Mouse (Mus musculus) ES-E14 (cell line): ENCODE results near the gene Zbtb46. TPM values are rescaled to one million over a fixed set of nuclear protein-coding genes. Genes with fewer than 3 reads are reported as not detected.

Source experiments
- DNase-seq: peaks from one replicate; pipeline ENCODE4 v3.0.0-alpha.2; 2013; ENCODE audit warnings: low read depth, low spot score
- H3K27ac ChIP-seq: 2 replicates; pipeline ENCODE4 v1.5.1; 2012; ENCODE audit warnings: low read depth, mild to moderate bottlenecking, low read length, moderate library complexity, mixed read lengths; ENCODE audit not compliant: poor library complexity, insufficient read depth, severe bottlenecking
- H3K36me3 ChIP-seq: 2 replicates; pipeline ENCODE4 v1.6.1; 2012; ENCODE audit warnings: mild to moderate bottlenecking, low read length, moderate library complexity, mixed read lengths; ENCODE audit not compliant: control insufficient read depth, poor library complexity, insufficient read depth, severe bottlenecking
- H3K4me1 ChIP-seq, 2 experiments: fragments of 150-350 bp in 1 of 2; sonication (generic) in 1 of 2; 2 replicates each; pipeline ENCODE4 v1.6.1; 2012; ENCODE audit warnings: low read length in 2 of 2, mild to moderate bottlenecking in 1 of 2, mixed read lengths in 1 of 2; ENCODE audit not compliant: control insufficient read depth in 2 of 2, insufficient read depth in 2 of 2, poor library complexity in 1 of 2
- H3K4me3 ChIP-seq, 2 experiments: fragments of 150-350 bp in 1 of 2; sonication (generic) in 1 of 2; 2 replicates each; pipeline ENCODE4 v1.5.1; 2012; ENCODE audit warnings: low read length in 2 of 2, low read depth in 1 of 2, mild to moderate bottlenecking in 1 of 2, mixed read lengths in 1 of 2; ENCODE audit not compliant: insufficient read depth in 1 of 2, poor library complexity in 1 of 2, severe bottlenecking in 1 of 2
- H3K9ac ChIP-seq: 2 replicates; pipeline ENCODE4 v1.6.1; 2012; ENCODE audit warnings: low read depth, mild to moderate bottlenecking, low read length, mixed read lengths; ENCODE audit not compliant: poor library complexity, insufficient read depth, severe bottlenecking
- H3K9me3 ChIP-seq: fragments of 150-350 bp; sonication (generic); 2 replicates; pipeline ENCODE4 v1.6.1; 2012; ENCODE audit warnings: low read depth, mild to moderate bottlenecking, low read length; ENCODE audit not compliant: control insufficient read depth, insufficient read depth
- CHD2 ChIP-seq: IDR thresholded peaks from 2 replicates; pipeline ENCODE4 v1.6.1; 2014; ENCODE audit warnings: mild to moderate bottlenecking, low read depth, low read length, inconsistent platforms
- HCFC1 ChIP-seq: IDR thresholded peaks from 2 replicates; pipeline ENCODE4 v1.6.1; 2012; ENCODE audit warnings: low read length, inconsistent platforms, borderline replicate concordance; ENCODE audit not compliant: insufficient read depth
- MAFK ChIP-seq: IDR thresholded peaks from 2 replicates; pipeline ENCODE4 v1.6.1; 2014; ENCODE audit warnings: mild to moderate bottlenecking, low read depth, low read length, inconsistent platforms; ENCODE audit not compliant: insufficient read depth
- ZC3H11A ChIP-seq: IDR thresholded peaks from 2 replicates; pipeline ENCODE4 v1.6.1; 2012; ENCODE audit warnings: low read depth, mild to moderate bottlenecking, inconsistent platforms, low read length, borderline replicate concordance
- ZNF384 ChIP-seq: IDR thresholded peaks from 2 replicates; pipeline ENCODE4 v1.6.1; 2012; ENCODE audit warnings: low read depth, low read length, inconsistent platforms
- in situ Hi-C, 2 experiments: fragments of 600-800 bp; cut with MboI; formaldehyde crosslinking; loops; one replicate each; pipeline ENCODE4 v1.15.1; 2025; ENCODE audit warnings: low sequenced_read_pairs in 2 of 2, inconsistent platforms in 1 of 2; ENCODE audit not compliant: unreplicated experiment in 2 of 2
- total RNA-seq: library from RNA; depleted of rRNA; stranded (reverse); fragments of 300-350 nt; gene quantifications from 2 replicates; pipeline ENCODE4 v1.2.3, GENCODE M21; 2012

Gene Zbtb46
- total RNA-seq, 1 experiment = 4.4 TPM

DNA sequence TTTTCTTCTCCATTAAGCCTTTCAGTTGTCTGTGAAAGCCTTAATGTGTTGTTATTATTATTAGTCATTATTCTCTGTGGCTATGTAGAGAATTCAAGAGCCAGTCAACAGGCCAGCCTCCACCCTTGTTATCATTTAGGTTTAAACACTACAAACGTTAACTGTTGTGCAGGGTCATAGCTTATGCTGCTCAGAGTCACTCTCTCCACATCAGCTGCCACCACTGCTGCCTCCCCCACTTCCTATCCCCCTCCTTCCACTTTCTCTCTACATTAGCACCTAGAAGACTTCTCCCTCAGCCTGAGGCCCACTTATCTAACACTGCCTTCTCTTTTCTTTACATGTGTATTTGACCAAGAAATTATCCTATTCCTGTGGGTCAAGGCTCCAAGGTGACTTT, 57.7 kb downstream of the Zbtb46 start:
- H3K9me3 ChIP-seq = no peaks in the 10 kb centered on the region
- TF ChIP-seq CHD2 (no peak), HCFC1 (no peak), ZNF384 (no peak), MAFK (no peak), ZC3H11A (no peak)
- no peak overlapping the region for H3K4me3 ChIP-seq
- DNase-seq = no peak
- H3K9ac ChIP-seq = no peak overlapping the region
- no peaks in the 10 kb centered on the region; a peak in 1 of 4 replicates for H3K4me1 ChIP-seq
- no peaks in the 10 kb centered on the region for H3K36me3 ChIP-seq
- in situ Hi-C loops = no loop called here
- no peak overlapping the region for H3K27ac ChIP-seq

DNA sequence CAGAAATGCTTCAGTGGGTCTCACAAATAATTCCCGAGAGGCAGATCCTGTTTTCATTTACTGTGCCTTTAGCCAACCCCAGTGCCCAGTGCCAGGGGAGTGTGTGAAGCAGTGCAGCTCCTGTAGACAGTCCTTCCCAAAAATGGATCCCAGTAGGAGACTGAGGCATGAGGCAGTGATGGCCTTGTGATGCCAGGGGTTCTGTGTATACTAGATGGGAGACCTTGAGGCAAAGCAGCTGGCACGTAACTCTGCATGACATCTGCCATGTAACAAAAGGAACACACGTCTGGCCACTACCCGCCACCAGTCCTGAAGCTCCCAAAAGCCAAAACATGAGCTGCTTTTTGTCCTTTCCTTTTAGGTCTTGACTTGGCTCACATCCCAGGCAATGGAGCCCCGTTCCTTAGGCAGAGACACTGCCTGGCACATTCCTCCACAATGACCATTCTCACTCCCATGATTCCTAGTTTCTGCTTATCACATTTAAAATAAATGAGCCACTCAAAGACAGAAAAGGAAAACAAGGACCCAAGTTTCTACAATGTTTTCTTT, 61.9 kb downstream of the Zbtb46 start:
- Histone ChIP-seq H3K27ac (no peak overlapping the region), H3K4me1 (no peaks in the 10 kb centered on the region; a peak in 1 of 4 replicates), H3K9me3 (no peaks in the 10 kb centered on the region), H3K36me3 (no peaks in the 10 kb centered on the region; the same call in 1 of the 2 replicates), H3K9ac (no peak overlapping the region), H3K4me3 (no peak overlapping the region)
- no peak for TF ChIP-seq CHD2
- TF ChIP-seq ZNF384 = no peak
- in situ Hi-C loops = no loop called here
- DNase-seq = no peak

DNA sequence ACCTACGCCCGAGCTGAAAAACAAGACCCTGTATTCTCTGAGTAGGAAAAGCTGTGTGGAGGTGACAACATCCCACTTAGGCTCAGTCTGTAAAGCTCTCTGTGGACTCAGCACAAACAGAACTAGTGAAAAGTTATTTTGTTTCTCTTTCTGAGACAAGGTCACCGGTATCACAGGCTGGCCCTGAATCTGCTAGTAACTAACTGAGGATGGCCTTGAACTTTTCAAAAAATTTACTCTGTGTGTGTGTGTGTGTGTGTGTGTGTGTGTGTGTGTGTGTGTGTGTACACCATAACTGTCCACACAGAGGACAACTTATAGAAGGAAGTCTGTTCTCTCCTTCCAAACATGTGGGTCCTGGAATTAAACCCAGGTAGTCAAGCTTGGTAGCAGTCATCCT, 65.1 kb downstream of the Zbtb46 start:
- in situ Hi-C loops = no loop called here
- TF ChIP-seq HCFC1 (no peak), MAFK (no peak), ZC3H11A (no peak), ZNF384 (no peak), CHD2 (no peak)
- no peaks in the 10 kb centered on the region; the same call in 1 of the 2 replicates for H3K36me3 ChIP-seq
- H3K27ac ChIP-seq = no peak overlapping the region
- no peak overlapping the region for H3K4me3 ChIP-seq
- no peaks in the 10 kb centered on the region for H3K9me3 ChIP-seq
- H3K9ac ChIP-seq = no peak overlapping the region
- no peaks in the 10 kb centered on the region for H3K4me1 ChIP-seq
- no peak for DNase-seq

DNA sequence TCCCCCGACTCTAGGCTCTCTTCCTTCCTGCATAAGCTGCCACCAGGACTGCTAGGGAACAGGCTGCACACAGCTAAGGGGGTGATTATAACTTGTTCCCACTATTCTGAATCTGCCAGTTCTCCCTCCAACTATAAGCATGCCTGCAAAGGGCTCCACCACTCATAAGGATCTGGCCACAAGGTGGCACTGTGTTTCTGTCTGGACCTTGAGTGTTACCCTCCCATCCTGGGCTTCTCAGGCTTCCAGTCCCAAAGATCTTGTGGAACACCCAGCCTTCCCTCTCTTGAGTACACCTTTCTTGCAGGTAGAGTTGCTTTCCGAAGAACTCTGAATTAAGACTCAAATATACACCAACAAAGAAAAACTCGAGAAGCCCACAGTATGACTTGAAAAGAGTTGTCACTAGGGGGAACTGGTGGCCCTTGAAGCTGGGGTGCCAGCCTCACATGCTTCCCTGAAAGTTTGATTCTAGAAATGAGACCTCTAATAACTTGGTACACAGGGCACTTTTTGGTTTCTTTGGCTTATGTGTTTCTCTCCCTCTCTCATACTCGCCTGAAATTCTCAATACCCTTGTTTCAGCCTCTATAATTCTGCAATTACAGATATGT, 66.5 kb downstream of the Zbtb46 start:
- TF ChIP-seq ZC3H11A (0 out of 2 replicates have a peak, but pooled peaks have one; percentile 52), HCFC1 (no peak), CHD2 (no peak), ZNF384 (no peak), MAFK (no peak)
- in situ Hi-C loops = no loop called here
- Histone ChIP-seq H3K4me1 (no peaks in the 10 kb centered on the region), H3K4me3 (no peak overlapping the region), H3K9me3 (no peaks in the 10 kb centered on the region), H3K36me3 (no peaks in the 10 kb centered on the region; the same call in 1 of the 2 replicates), H3K9ac (no peak overlapping the region), H3K27ac (no peak overlapping the region)
- peak; percentile 76 for DNase-seq

DNA sequence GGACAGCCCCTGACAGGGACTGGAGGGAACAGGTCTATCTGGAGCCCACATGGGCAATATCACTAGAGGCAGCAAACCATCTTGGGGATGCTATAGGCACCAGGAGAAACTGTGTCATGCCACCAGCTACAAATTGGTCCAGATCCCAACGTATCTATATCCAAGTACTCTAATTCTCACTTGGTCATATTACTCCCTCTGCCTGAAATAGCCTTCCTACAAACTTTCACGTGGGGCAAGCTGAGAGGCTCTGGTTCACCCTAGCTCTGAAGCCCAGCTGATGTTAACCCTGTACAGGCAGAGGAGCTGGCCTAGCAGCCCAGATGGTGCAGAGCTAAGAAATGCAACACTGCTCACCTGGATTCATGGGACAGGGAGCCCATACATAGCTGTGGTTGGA, 67.7 kb downstream of the Zbtb46 start:
- Histone ChIP-seq H3K9ac (no peak overlapping the region), H3K27ac (no peak overlapping the region), H3K36me3 (no peaks in the 10 kb centered on the region; the same call in 1 of the 2 replicates), H3K4me3 (no peak overlapping the region), H3K9me3 (no peaks in the 10 kb centered on the region), H3K4me1 (no peaks in the 10 kb centered on the region)
- TF ChIP-seq ZNF384 (no peak), HCFC1 (no peak), MAFK (no peak), CHD2 (no peak), ZC3H11A (no peak)
- in situ Hi-C loops = no loop called here
- DNase-seq = no peak
